Mouse (Mus musculus) adrenal gland, adult 10 weeks (tissue): ENCODE results near the gene Gpatch1. TPM values are rescaled to one million over a fixed set of nuclear protein-coding genes. Genes with fewer than 3 reads are reported as not detected.

ENCODE experiments used
- polyA plus RNA-seq: library from polyadenylated mRNA; stranded (reverse); fragments of 350-450 nt; fragmentation: Illumina TruSeq; extraction: RNeasy Lipid Tissue Mini Kit (QIAGEN cat#74804); gene quantifications from one replicate; pipeline ENCODE4 v1.2.3, GENCODE M21; 2014; ENCODE audit warnings: low read depth, low replicate concordance

Gpatch1 gene
- polyA plus RNA-seq: 12.3 TPM

GRCm38 (mm10) chr7:35317729-35318609 lies at the start of gene Gpatch1:
Gene Gpatch1, minus strand, starts transcription at chr7:35318440.

GRCm38 (mm10) chr7:35333692-35334526 lies 15.7 kb upstream of the Gpatch1 start, which contains the start of gene Rhpn2:
Gene Rhpn2, plus strand, starts transcription at chr7:35334170.

Other genes with a start within 250 kb of the Gpatch1 start
- gene Cebpa, start 199.1 kb downstream of the Gpatch1 start, polyA plus RNA-seq: 17.2 TPM
- 0.87 TPM for gene Slc7a10, start 132.1 kb downstream of the Gpatch1 start, polyA plus RNA-seq
- 0.99 TPM for gene Lrp3, start 102.9 kb downstream of the Gpatch1 start, polyA plus RNA-seq
- gene Rhpn2, start 15.7 kb upstream of the Gpatch1 start, polyA plus RNA-seq: 2.3 TPM
- gene Faap24, start 78.4 kb upstream of the Gpatch1 start, polyA plus RNA-seq: 3.7 TPM
- gene Cep89, start 78.6 kb upstream of the Gpatch1 start, polyA plus RNA-seq: 8.6 TPM
- gene Slc7a9, start 130.4 kb upstream of the Gpatch1 start, polyA plus RNA-seq: not detected
- gene Tdrd12, start 219.3 kb upstream of the Gpatch1 start, polyA plus RNA-seq: not detected
- 221 TPM for gene Nudt19, start 237.9 kb upstream of the Gpatch1 start, polyA plus RNA-seq